Mouse (Mus musculus) heart, embryonic 13.5 days (tissue): ENCODE data around the gene Trove2. TPM values are rescaled to one million over a fixed set of nuclear protein-coding genes. Genes with fewer than 3 reads are reported as not detected.

Source experiments
- ATAC-seq: fragments of 200-750 bp; cut with Nextera tagmentation; 2 replicates; pipeline ENCODE4 v1.8.0; 2017; ENCODE audit warnings: moderate TSS enrichment; ENCODE audit not compliant: insufficient number of reproducible peaks, low FRiP score, low TSS enrichment; ENCODE audit errors: extremely low read depth
- H3K27ac ChIP-seq: fragments of 300-500 bp; sonication (generic); replicated peaks from 2 replicates; pipeline ENCODE4 v1.5.1; 2015; ENCODE audit warnings: moderate library complexity, mild to moderate bottlenecking, inconsistent platforms
- H3K27me3 ChIP-seq: fragments of 300-500 bp; sonication (generic); replicated peaks from 2 replicates; pipeline ENCODE4 v1.6.1; 2015; ENCODE audit warnings: mild to moderate bottlenecking, inconsistent platforms
- H3K36me3 ChIP-seq: fragments of 300-500 bp; sonication (generic); 2 replicates; pipeline ENCODE4 v1.6.1; 2015; ENCODE audit warnings: mild to moderate bottlenecking, inconsistent platforms
- H3K4me1 ChIP-seq: fragments of 300-500 bp; sonication (generic); 2 replicates; pipeline ENCODE4 v1.6.1; 2015; ENCODE audit warnings: inconsistent platforms
- H3K4me2 ChIP-seq: fragments of 300-500 bp; sonication (generic); 2 replicates; pipeline ENCODE4 v1.6.1; 2015; ENCODE audit warnings: inconsistent platforms, mild to moderate bottlenecking, moderate library complexity
- H3K4me3 ChIP-seq: fragments of 300-500 bp; sonication (generic); 2 replicates; pipeline ENCODE4 v1.5.1; 2015; ENCODE audit warnings: moderate library complexity, mild to moderate bottlenecking, inconsistent platforms
- H3K9ac ChIP-seq: fragments of 300-500 bp; sonication (generic); 2 replicates; pipeline ENCODE4 v1.6.1; 2015; ENCODE audit warnings: inconsistent platforms, mild to moderate bottlenecking, moderate library complexity
- H3K9me3 ChIP-seq: fragments of 300-500 bp; sonication (generic); 2 replicates; pipeline ENCODE4 v1.6.1; 2016; ENCODE audit warnings: inconsistent platforms
- WGBS: fragments of 180-500 bp; shearing (Covaris S2); methylation state at CpG from one replicate; pipeline ENCODE4 v1.1.7; 2015; ENCODE audit warnings: mixed read lengths; 5-methylcytosine and 5-hydroxymethylcytosine counted together
- polyA plus RNA-seq: library from polyadenylated mRNA; unstranded; fragments of >200 nt; fragmentation: Nextera tagmentation; extraction: Ambion mirVana; gene quantifications from 2 replicates; pipeline ENCODE4 v1.2.1, GENCODE M21; 2015

The Trove2 gene
- polyA plus RNA-seq, result 12.2 and 14.4 TPM in 2 replicates

DNA sequence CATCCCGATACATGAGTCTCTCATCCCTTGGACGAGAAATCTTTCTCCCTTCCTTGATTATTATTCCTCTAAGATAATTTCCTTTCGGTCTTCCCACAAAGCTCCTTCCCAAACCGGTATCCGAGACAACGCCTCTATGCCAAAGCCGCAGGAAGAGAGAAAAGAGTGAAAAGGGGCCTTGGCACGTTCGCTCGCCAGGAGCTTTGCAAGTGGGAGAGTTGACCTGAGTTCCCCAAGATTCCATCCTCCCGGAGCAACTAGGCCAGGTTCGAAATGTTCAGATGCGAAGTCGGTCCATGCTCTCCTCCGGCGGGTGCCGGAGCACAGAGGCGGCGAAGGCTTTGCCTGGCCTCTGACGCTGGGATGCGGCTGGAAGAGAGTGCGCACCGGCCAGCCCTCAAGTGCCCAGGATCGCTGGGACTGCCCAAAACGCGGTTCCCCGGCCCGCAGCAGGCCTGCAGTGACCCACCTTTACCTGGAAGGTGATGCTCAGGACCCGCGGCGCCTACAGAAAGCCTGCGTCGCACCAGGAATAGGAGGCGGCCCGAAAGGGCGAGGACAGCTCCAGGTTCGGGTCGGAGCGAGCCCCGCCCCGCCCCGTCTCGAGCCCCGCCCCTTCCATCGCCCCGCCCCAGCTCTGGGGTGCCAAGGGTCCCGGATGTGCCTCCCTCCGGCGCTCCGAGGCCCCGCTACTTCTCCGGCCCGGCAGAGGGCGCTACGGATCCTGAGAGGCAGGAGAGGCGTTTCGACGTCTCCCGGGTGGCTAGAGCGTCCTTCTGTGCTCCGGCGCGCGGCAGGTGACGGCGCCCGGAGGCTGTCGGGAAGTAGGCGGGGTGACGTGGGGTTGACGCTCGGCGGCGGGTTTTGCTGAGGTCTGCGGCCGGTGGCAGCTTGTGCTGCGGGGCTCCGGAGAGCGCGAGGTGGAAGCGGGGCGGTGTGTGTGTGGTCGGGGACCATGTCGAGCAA is at the start of gene Trove2, which contains the start of gene Uchl5:
TSS of gene Trove2 (minus strand) at position 623 of the 966 bp plus-strand sequence.
TSS of gene Uchl5 (plus strand) at position 827 of the 966 bp plus-strand sequence.
- peak; percentile 96 for ATAC-seq
- Histone ChIP-seq H3K4me1 (peaks cover 35% of the 10 kb centered on the region), H3K27me3 (no peaks in the 10 kb centered on the region), H3K36me3 (peaks cover 2% of the 10 kb centered on the region; the same call in 1 of the 2 replicates), H3K9ac (peak within 1 kb of the TSS; percentile 96), H3K27ac (peak within 1 kb of the TSS; percentile 79), H3K4me3 (peak within 1 kb of the TSS; percentile 96), H3K4me2 (peak within 1 kb of the TSS; percentile 88), H3K9me3 (no peaks in the 10 kb centered on the region)
- under 1% methylated on average over 84 of the region's 84 CpGs for WGBS

DNA sequence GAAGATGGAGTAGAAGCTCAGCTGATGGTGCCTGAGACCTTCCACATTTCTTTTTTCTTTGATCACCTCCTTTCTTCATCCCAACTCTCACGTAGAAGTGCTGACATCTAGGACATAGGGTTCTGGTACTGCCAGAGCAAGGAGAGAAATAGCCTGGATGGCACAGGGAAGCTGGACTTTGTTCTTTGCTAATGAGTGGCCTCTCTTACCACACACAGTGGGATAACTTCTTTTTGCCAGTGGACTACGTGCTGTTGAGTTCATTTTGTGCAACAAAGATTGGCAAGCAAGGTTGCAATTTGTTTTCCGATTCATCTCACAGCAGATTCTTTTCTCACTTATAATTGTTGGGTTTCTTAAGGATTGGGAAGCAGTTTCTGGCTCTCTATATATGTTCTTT is 45.8 kb upstream of the Trove2 start:
- WGBS, result 76% methylated on average over 3 of the region's 3 CpGs
- Histone ChIP-seq H3K4me2 (no peak overlapping the region), H3K27me3 (no peaks in the 10 kb centered on the region), H3K4me3 (no peak overlapping the region), H3K4me1 (peaks cover 6% of the 10 kb centered on the region), H3K9me3 (no peaks in the 10 kb centered on the region), H3K27ac (no peak overlapping the region), H3K9ac (no peak overlapping the region), H3K36me3 (no peaks in the 10 kb centered on the region)
- no peak for ATAC-seq

DNA sequence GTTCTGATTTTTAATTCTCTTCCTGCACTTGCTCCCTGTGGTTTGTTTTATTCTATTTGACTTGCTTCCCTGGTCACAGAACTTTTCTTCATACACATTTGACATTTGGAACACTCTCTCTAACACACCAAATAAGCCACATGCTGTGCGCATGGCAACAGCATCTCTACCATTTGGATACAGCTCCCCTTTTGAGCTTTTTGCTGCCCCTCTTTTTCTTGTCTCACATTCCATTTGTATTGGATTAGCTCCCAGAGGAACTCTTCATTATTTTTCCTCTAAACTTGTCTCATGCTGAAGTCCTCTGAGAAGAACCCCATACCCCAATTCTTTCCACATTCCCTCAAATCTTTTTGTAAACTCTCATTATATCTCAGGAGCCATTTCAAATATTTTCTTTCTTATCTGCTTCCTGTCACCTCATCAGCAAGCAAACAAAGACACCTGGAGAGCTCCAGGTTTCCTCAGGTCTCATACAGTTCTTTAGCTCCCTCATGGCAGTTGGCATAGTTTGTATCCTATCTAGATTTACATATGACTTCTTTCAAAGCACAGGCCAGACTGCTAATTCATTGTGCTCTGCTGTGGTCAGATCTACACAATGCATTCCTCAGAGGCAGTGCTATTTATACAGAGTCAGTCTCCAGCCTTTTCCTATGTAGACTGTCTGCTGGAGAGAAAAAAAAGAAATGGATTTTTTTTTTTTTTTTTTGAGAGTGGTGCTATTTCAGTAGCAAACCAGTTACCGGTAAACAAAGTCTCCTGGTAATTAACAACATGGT is 43.4 kb upstream of the Trove2 start:
- WGBS, result 66% methylated on average over 2 of the region's 2 CpGs
- no peaks in the 10 kb centered on the region for H3K9me3 ChIP-seq
- H3K4me2 ChIP-seq, result no peak overlapping the region
- H3K9ac ChIP-seq, result no peak overlapping the region
- no peaks in the 10 kb centered on the region for H3K27me3 ChIP-seq
- H3K4me3 ChIP-seq, result no peak overlapping the region
- no peak for ATAC-seq
- no peaks in the 10 kb centered on the region for H3K36me3 ChIP-seq
- H3K27ac ChIP-seq, result peak overlapping the region; percentile 29; the same call in 1 of the 2 replicates
- H3K4me1 ChIP-seq, result peaks cover 6% of the 10 kb centered on the region

GRCm38 (mm10) chr1:143813676-143814360 is 37.0 kb upstream of the Trove2 start:
- Histone ChIP-seq H3K27ac (no peak overlapping the region), H3K36me3 (no peaks in the 10 kb centered on the region), H3K4me3 (no peak overlapping the region), H3K4me1 (peaks cover 9% of the 10 kb centered on the region; the same call in 1 of the 2 replicates), H3K27me3 (no peaks in the 10 kb centered on the region), H3K9ac (no peak overlapping the region), H3K4me2 (peak overlapping the region; percentile 30; the same call in 1 of the 2 replicates), H3K9me3 (no peaks in the 10 kb centered on the region)
- 37% methylated on average over 7 of the region's 7 CpGs for WGBS
- ATAC-seq, result no peak

GRCm38 (mm10) chr1:143809062-143809461 is 32.2 kb upstream of the Trove2 start:
- peaks cover 9% of the 10 kb centered on the region; the same call in 1 of the 2 replicates for H3K4me1 ChIP-seq
- no peak overlapping the region for H3K27ac ChIP-seq
- no peak overlapping the region for H3K9ac ChIP-seq
- no peak for ATAC-seq
- H3K4me2 ChIP-seq, result no peak overlapping the region
- H3K27me3 ChIP-seq, result no peaks in the 10 kb centered on the region
- peaks cover 13% of the 10 kb centered on the region for H3K36me3 ChIP-seq
- no peak overlapping the region for H3K4me3 ChIP-seq
- no peaks in the 10 kb centered on the region for H3K9me3 ChIP-seq
- 81% methylated on average over 6 of the region's 6 CpGs for WGBS

GRCm38 (mm10) chr1:143803537-143803936 is 26.7 kb upstream of the Trove2 start:
- Histone ChIP-seq H3K9ac (no peak overlapping the region), H3K36me3 (peaks cover 22% of the 10 kb centered on the region), H3K4me2 (no peak overlapping the region), H3K9me3 (no peaks in the 10 kb centered on the region), H3K4me3 (no peak overlapping the region), H3K27ac (no peak overlapping the region), H3K4me1 (no peaks in the 10 kb centered on the region), H3K27me3 (no peaks in the 10 kb centered on the region)
- 28% methylated on average over 4 of the region's 4 CpGs for WGBS
- ATAC-seq, result no peak

DNA sequence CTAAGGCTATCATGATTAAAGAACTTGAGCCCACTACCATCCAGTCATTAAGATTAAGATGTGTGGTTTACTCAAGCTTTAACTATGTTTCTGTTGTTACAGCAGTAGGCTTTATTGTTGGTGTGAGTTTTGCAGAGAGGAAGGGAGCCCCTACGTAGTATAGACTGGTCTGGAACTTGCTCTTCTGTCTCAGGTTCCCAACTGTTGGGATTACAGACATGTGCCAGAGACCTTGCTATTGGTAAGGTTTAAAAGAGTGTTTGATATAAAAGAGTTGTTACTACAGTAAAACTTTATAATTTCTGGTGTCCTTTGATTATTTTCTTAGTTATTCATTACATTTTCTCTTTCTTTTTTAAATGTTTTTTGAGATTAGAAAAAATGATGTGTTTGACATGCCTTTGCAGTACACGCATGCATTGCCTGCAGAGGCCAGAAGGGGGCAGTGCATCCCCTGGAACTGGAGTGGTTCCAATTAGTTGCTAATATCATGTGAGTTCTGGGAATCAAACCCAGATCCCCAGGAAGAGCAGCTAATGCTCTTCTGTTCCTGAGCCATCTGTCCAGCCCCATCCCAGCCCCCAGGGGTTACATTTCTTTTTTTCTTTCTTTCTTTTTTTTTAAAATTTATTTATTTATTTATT is 11.8 kb upstream of the Trove2 start:
- ATAC-seq, result no peak
- H3K27ac ChIP-seq, result no peak overlapping the region
- no peak overlapping the region for H3K4me3 ChIP-seq
- no peaks in the 10 kb centered on the region for H3K9me3 ChIP-seq
- WGBS, result 73% methylated on average over 2 of the region's 2 CpGs
- H3K9ac ChIP-seq, result no peak overlapping the region
- no peaks in the 10 kb centered on the region for H3K4me1 ChIP-seq
- H3K36me3 ChIP-seq, result peaks cover 17% of the 10 kb centered on the region
- no peaks in the 10 kb centered on the region for H3K27me3 ChIP-seq
- H3K4me2 ChIP-seq, result no peak overlapping the region

- peaks cover 2% of the 10 kb centered on the region; the same call in 1 of the 2 replicates for H3K36me3 ChIP-seq
- under 1% methylated on average over 39 of the region's 39 CpGs for whole genome bisulfite sequencing
- no peaks in the 10 kb centered on the region for H3K9me3 ChIP-seq
- peak overlapping the region; percentile 96 for H3K4me3 ChIP-seq
- H3K9ac ChIP-seq, result peak overlapping the region; percentile 96
- peak overlapping the region; percentile 88 for H3K4me2 ChIP-seq
- peaks cover 35% of the 10 kb centered on the region for H3K4me1 ChIP-seq
- ATAC-seq, result no peak
- H3K27ac ChIP-seq, result peak overlapping the region; percentile 79
- no peaks in the 10 kb centered on the region for H3K27me3 ChIP-seq
These were observed 820 bp upstream of the Trove2 start for GRCm38 (mm10) chr1:143777558-143778218.

- WGBS, result 25% methylated on average over 6 of the region's 6 CpGs
- peak overlapping the region; percentile 53 for H3K4me2 ChIP-seq
These were observed 3.0 kb downstream of the Trove2 start for GRCm38 (mm10) chr1:143773909-143774308.

GRCm38 (mm10) chr1:143773082-143773481 is 3.8 kb downstream of the Trove2 start:
- no peaks in the 10 kb centered on the region for H3K27me3 ChIP-seq
- H3K4me3 ChIP-seq, result peak overlapping the region; percentile 16; the same call in 1 of the 2 replicates
- H3K4me2 ChIP-seq, result peak overlapping the region; percentile 53
- peak overlapping the region; percentile 33 for H3K9ac ChIP-seq
- WGBS, result 51% methylated on average over 7 of the region's 7 CpGs
- H3K9me3 ChIP-seq, result no peaks in the 10 kb centered on the region
- no peak overlapping the region for H3K27ac ChIP-seq
- peaks cover 15% of the 10 kb centered on the region for H3K36me3 ChIP-seq
- H3K4me1 ChIP-seq, result peaks cover 26% of the 10 kb centered on the region
- ATAC-seq, result no peak

More at GRCm38 (mm10) chr1:143773909-143774308, 3.0 kb downstream of the Trove2 start:
- H3K4me3 ChIP-seq, result no peak overlapping the region
- no peak for ATAC-seq
- H3K9me3 ChIP-seq, result no peaks in the 10 kb centered on the region
- H3K27ac ChIP-seq, result no peak overlapping the region
- peaks cover 13% of the 10 kb centered on the region for H3K36me3 ChIP-seq
- H3K4me1 ChIP-seq, result peaks cover 34% of the 10 kb centered on the region
- H3K9ac ChIP-seq, result 0 out of 2 replicates have a peak overlapping the region, but pooled peaks have one; percentile 42
- no peaks in the 10 kb centered on the region for H3K27me3 ChIP-seq
